Mouse (Mus musculus) thymus, adult 2 months (tissue): Measurements from ENCODE around the gene Tef.

Experiments used
- CTCF ChIP-seq: fragments of 200-500 bp; IDR thresholded peaks from 2 replicates; pipeline ENCODE4 v1.5.1; 2012; ENCODE audit warnings: mild to moderate bottlenecking, control low read depth, low read length, moderate library complexity, borderline replicate concordance; ENCODE audit not compliant: control insufficient read depth, poor library complexity, insufficient read depth; ENCODE audit errors: extremely low read depth
- POLR2A ChIP-seq: fragments of 200-500 bp; IDR thresholded peaks from 2 replicates; pipeline ENCODE4 v1.6.1; 2012; ENCODE audit warnings: mild to moderate bottlenecking, low read length, control low read depth, moderate library complexity; ENCODE audit not compliant: control insufficient read depth, poor library complexity, insufficient read depth; ENCODE audit errors: extremely low read depth

GRCm38 (mm10) chr15:81818404-81818803 is 16.2 kb downstream of the Tef start:
- TF ChIP-seq CTCF: no peak
- no peak for TF ChIP-seq POLR2A
